Comparison of ENCODE assay signal across 7 mouse cellular contexts in the genomic region with DNA sequence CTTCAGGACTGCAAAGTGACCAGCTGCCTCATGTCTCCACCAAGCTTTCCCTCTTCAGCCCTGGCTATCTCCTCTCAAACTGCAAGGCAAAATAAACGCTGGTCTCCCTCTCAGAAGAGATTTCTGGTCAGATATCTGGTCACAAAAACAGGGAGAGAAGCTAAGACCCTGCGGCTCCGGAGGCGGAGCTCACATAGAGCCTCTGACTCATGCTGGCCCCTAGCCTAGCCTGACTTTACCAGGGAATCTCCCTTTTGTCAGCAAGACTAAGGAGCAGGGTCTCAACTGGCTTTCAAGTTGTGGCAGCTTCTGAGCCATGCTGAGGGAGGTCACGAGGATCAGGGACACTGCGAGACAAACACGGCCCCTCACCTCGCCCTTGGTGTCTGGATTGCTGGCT. TPM values are rescaled to one million over a fixed set of nuclear protein-coding genes. Genes with fewer than 3 reads are reported as not detected.
DNase-seq lines count a peak whose midpoint lies in the region; ATAC-seq and TF ChIP-seq lines count a peak whose summit lies in the region.

No protein-coding gene starts in this region.

- ATAC-seq in heart, embryonic 14.5 days (ENCODE audit: insufficient number of reproducible peaks, insufficient read depth, low FRiP score, low read depth), result no peak; the same call in 1 of the 2 replicates
- peak; percentile 63; the same call in 1 of the 2 replicates for ATAC-seq in stomach, postnatal 0 days (ENCODE audit: low FRiP score, low TSS enrichment)
- no peak for ATAC-seq in CD4-positive, CD25-positive, alpha-beta regulatory T cell, adult 4 months

- 26% methylated on average over 8 of the region's 8 CpGs for WGBS in heart, embryonic 14.5 days
- WGBS in lung, adult 2 months, result 48% methylated on average over 8 of the region's 8 CpGs
- 36% methylated on average over 8 of the region's 8 CpGs for WGBS in stomach, postnatal 0 days

- H3K4me2 ChIP-seq in heart, embryonic 14.5 days (ENCODE audit: low read length), result peak overlapping the region; percentile 43
- peak overlapping the region; percentile 35 for H3K4me2 ChIP-seq in stomach, postnatal 0 days (replicated peaks; ENCODE audit: low read depth)

- peak; percentile 82 for DNase-seq in Muller cell, postnatal 12 days (ENCODE audit: inconsistent ontology term)
- peak; percentile 56 for DNase-seq in adrenal gland, adult 8-10 months
- no peak for DNase-seq in lung, adult 2 months
- peak; percentile 44 for DNase-seq in stomach, postnatal 0 days (ENCODE audit: low spot score)
- no peak for DNase-seq in layer of hippocampus, postnatal 14 days (ENCODE audit: low spot score in 2 of 2)

- peak overlapping the region; percentile 53 to 70 for H3K27ac ChIP-seq in heart, embryonic 14.5 days (replicated peaks in 1 of 2; ENCODE audit: control insufficient read depth in 1 of 2, insufficient read depth in 1 of 2, low read depth in 2 of 2, low read length in 2 of 2)
- peak overlapping the region; percentile 69 for H3K27ac ChIP-seq in stomach, postnatal 0 days (replicated peaks)

- H3K9ac ChIP-seq in heart, embryonic 14.5 days (ENCODE audit: low read length), result 0 out of 2 replicates have a peak overlapping the region, but pooled peaks have one; percentile 28
- 0 out of 2 replicates have a peak overlapping the region, but pooled peaks have one; percentile 14 for H3K9ac ChIP-seq in stomach, postnatal 0 days (ENCODE audit: low read length)

- TF ChIP-seq POLR2A in lung, adult 2 months (IDR thresholded peaks at IDR 0.05; ENCODE audit: borderline replicate concordance, extremely low read depth, low read depth, low read length), result no peak

- TF ChIP-seq CTCF in lung, adult 2 months (IDR thresholded peaks at IDR 0.05; ENCODE audit: insufficient read depth, low read length), result no peak
- no peak for TF ChIP-seq CTCF in stomach, postnatal 0 days (IDR thresholded peaks at IDR 0.05; ENCODE audit: low read depth)

- peaks cover 9% of the 10 kb centered on the region; the same call in 1 of the 2 replicates for H3K9me3 ChIP-seq in heart, embryonic 14.5 days (ENCODE audit: control insufficient read depth, low read length)
- H3K9me3 ChIP-seq in stomach, postnatal 0 days (ENCODE audit: control insufficient read depth, low read length), result no peaks in the 10 kb centered on the region; the same call in 1 of the 2 replicates

- peaks cover 41% of the 10 kb centered on the region for H3K36me3 ChIP-seq in heart, embryonic 14.5 days (ENCODE audit: control insufficient read depth, insufficient read depth, low read length)
- no peaks in the 10 kb centered on the region; the same call in 1 of the 2 replicates for H3K36me3 ChIP-seq in stomach, postnatal 0 days (ENCODE audit: control insufficient read depth, insufficient read depth, low read length)

- H3K4me3 ChIP-seq in heart, embryonic 14.5 days (ENCODE audit: control insufficient read depth in 1 of 2, insufficient read depth in 1 of 2, low read depth in 1 of 2, low read length in 2 of 2), result peak overlapping the region in 1 of 2 experiments; percentile 24; a peak in 2 of 4 replicates
- peak overlapping the region; percentile 49 for H3K4me3 ChIP-seq in lung, adult 2 months (replicated peaks; ENCODE audit: extremely low read depth, low read depth, low read length)
- no peak overlapping the region for H3K4me3 ChIP-seq in stomach, postnatal 0 days (ENCODE audit: low read depth, low read length)

- H3K4me1 ChIP-seq in heart, embryonic 14.5 days (ENCODE audit: control insufficient read depth in 2 of 2, insufficient read depth in 2 of 2, low read length in 2 of 2), result peaks cover 15 to 16% of the 10 kb centered on the region in 2 experiments
- no peaks in the 10 kb centered on the region for H3K4me1 ChIP-seq in lung, adult 2 months (ENCODE audit: control insufficient read depth, insufficient read depth, low read length)
- H3K4me1 ChIP-seq in stomach, postnatal 0 days (replicated peaks; ENCODE audit: control insufficient read depth, insufficient read depth), result 0 out of 2 replicates have a peak, but pooled peaks cover 4% of the 10 kb centered on the region

- no peaks in the 10 kb centered on the region for H3K27me3 ChIP-seq in heart, embryonic 14.5 days (ENCODE audit: control insufficient read depth, insufficient read depth, low read length)
- H3K27me3 ChIP-seq in stomach, postnatal 0 days (ENCODE audit: control insufficient read depth, insufficient read depth, low read length), result no peaks in the 10 kb centered on the region

- TF ChIP-seq EP300 in stomach, postnatal 0 days (optimal IDR thresholded peaks at IDR 0.05), result no peak

RNA-seq across cellular contexts. Expression of gene Slc19a1, which starts 57.3 kb away (rescaled TPM):
- 10 to 100 TPM; 15.9 to 21.1 (median 18.1) TPM for total RNA-seq in adrenal gland, adult 8-10 months (2022)
- polyA plus RNA-seq in heart, embryonic 14.5 days (2014; fragmentation: Nextera tagmentation; extraction: Ambion mirVana), result 12.0 and 12.2 TPM in 2 replicates
- 26.4 and 26.7 TPM in 2 replicates for polyA plus RNA-seq in lung, adult 2 months (2012; rRNA removed)
- 13.9 and 14.2 TPM in 2 replicates for polyA plus RNA-seq in stomach, postnatal 0 days (2015; fragmentation: Nextera tagmentation; extraction: Ambion mirVana)
- 10 to 100 TPM; 24.3 to 25.5 TPM for total RNA-seq in layer of hippocampus, postnatal 14 days (2021)
- polyA plus RNA-seq in CD4-positive, CD25-positive, alpha-beta regulatory T cell, adult 4 months (2017; shearing (Covaris generic)), result 10 to 100 TPM; 32.3 to 61.7 TPM

Comparison
In these comparisons a context has a peak if more than half of its experiments do, and no peak if none do; other contexts are left out.
1. DNase-seq: peak in Muller cell, postnatal 12 days (single experiment), adrenal gland, adult 8-10 months (single experiment) and stomach, postnatal 0 days (single experiment); none in lung, adult 2 months (single experiment) and layer of hippocampus, postnatal 14 days (0 of 2).